Mouse (Mus musculus): ENCODE results near the gene Tmem203.

Gene Tmem203

DNA sequence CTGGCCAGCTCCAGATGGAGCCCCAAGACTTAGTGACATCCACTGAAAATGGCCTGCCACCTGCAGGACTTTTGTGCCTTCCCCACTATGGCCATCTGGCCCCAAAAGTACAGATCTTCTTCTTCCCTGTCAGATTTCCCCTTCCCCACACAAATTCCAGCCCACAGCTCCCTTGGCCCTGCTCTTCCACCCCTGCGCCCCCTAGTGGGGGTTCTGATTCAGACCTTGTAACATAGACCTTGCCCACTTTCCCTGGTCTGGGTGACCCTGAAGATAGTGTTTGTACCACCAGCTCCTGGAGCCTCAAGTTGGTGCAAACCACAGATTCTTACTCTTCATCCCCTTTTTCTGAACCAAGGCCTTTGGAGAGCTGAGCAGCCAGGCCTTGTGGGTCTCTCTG, 37.6 kb downstream of the Tmem203 start:
- DNase-seq: peak; percentile 22 to 82

GRCm38 (mm10) chr2:25293706-25294105, 38.5 kb downstream of the Tmem203 start:
- DNase-seq: no peak

GRCm38 (mm10) chr2:25297093-25297492, 41.9 kb downstream of the Tmem203 start:
- no peak for DNase-seq

DNA sequence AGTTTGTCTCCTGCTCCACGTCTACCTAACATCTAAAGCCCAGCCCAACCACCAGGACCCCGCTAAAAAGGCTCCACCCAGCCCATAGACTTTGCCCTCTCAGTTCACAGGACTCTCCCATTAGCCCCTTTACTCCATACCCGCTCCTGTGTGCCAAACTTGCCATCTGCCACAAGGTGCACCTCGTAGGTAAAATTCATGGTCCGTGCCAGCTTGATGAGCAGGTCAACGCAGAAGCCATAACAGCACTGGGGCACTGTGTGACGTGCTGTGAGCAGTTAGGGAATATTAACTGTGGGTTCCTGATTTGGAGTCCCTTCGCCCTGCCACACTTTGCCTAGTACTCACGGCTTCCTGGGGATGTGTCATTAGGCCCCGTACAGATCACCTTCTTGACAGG, 42.8 kb downstream of the Tmem203 start:
- DNase-seq: no peak

- no peak for DNase-seq
Observed at GRCm38 (mm10) chr2:25303452-25303851, 48.2 kb downstream of the Tmem203 start.

DNA sequence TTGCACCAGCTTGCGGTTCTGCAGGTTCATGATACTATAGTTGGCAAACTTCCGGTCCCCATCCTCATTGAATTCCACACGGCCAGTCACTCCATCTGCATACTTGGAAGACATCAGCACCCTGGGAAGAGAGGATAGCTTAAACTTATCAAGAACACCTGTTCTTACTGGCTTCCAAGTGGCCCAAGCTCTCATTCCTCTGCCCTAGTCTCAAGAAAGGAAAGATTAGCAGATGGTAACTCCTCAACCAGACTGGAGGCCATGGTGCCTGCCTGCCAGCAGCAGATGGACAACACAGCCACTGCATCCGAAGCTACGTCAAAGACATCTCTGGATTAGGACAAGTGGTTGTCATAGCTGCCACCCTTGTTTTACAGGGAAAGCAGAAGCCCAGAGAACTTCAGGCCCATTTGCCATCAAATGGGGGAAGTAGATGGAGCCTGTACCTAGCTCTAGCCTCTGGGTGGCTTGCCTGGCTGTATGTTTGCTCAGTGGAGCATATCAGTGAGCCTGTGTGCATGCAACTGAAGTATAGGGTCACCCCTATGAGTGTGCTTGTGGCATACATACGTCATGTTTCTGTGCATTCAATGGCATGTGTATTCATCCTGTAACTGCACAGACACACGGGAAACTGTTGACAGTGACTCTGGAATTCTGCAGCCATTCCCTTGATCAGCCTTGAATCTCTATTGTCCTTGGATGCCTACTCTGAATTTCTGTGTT, 48.9 kb downstream of the Tmem203 start:
- DNase-seq: no peak

DNA sequence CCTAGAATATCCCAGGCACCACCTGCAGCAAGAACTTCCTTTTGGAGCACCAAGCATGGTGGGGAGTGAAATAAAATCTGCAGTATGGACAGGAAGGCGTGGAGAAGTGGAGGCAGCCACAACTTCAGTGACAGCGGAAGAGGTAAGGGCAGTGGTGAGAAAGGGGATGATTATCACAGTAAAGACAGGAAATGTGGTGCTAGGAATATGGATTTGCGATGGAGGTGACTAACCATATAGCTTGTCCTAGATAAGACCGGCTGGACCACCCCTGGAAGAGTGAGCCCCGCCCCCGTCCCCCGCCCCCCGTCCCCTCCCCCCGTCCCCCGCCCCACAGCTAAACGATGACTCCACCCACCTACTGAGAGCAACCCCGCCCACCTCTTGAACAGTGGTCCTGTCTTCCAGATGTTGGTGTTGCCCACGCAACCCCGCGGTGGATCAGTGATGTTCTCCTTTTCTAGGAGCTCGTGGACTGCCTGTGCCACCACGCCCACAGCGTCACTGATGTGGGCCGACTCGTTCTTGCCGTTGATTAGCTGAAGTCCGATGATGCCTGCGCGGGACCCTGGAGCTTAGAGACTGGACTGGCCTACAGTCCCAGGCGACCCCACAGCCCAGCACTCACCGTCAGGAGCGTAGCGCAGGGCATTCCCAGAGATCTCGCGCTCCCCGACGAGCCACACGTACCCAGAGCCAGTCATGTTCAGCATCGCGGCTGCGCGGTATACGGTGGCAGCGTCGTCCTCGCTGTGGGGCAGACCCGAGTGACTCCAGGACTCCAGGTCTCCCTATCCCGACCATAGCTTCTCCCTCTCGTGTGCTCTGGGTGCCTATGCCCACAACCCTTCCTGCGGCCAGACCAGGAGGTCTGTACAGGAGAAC, 49.7 kb downstream of the Tmem203 start:
- no peak for DNase-seq

Measured in spleen, adult 18-20 months (tissue).